Mouse (Mus musculus) small intestine, adult 2 months (tissue): ENCODE measurements around the gene Rptor. TPM values are rescaled to one million over a fixed set of nuclear protein-coding genes. Genes with fewer than 3 reads are reported as not detected.

Experiments
- H3K27ac ChIP-seq: fragments of 200-500 bp; 2 replicates; pipeline ENCODE4 v1.5.1; 2012; ENCODE audit warnings: low read depth, low read length, control low read depth, inconsistent platforms; ENCODE audit not compliant: insufficient read depth
- H3K27me3 ChIP-seq: fragments of 200-500 bp; 2 replicates; pipeline ENCODE4 v1.6.1; 2012; ENCODE audit warnings: mild to moderate bottlenecking, moderate library complexity, low read length, inconsistent platforms; ENCODE audit not compliant: control insufficient read depth, insufficient read depth
- H3K36me3 ChIP-seq: fragments of 200-500 bp; 2 replicates; pipeline ENCODE4 v1.6.1; 2012; ENCODE audit warnings: mild to moderate bottlenecking, low read length, control low read depth, inconsistent platforms; ENCODE audit not compliant: control insufficient read depth, insufficient read depth
- H3K4me1 ChIP-seq: fragments of 200-500 bp; 2 replicates; pipeline ENCODE4 v1.6.1; 2012; ENCODE audit warnings: low read length, inconsistent platforms, mixed read lengths; ENCODE audit not compliant: control insufficient read depth, insufficient read depth, insufficient read length
- H3K4me3 ChIP-seq: fragments of 200-500 bp; 2 replicates; pipeline ENCODE4 v1.5.1; 2012; ENCODE audit warnings: low read depth, mild to moderate bottlenecking, control low read depth, inconsistent platforms, low read length, moderate library complexity
- CTCF ChIP-seq: fragments of 200-500 bp; IDR thresholded peaks from 2 replicates; pipeline ENCODE4 v1.5.1; 2012; ENCODE audit warnings: low read depth, mild to moderate bottlenecking, control low read depth, inconsistent platforms, low read length, moderate library complexity, mixed read lengths; ENCODE audit not compliant: insufficient replicate concordance, insufficient read length; ENCODE audit errors: extremely low read depth
- POLR2A ChIP-seq: fragments of 200-500 bp; IDR thresholded peaks from 2 replicates; pipeline ENCODE4 v1.6.1; 2012; ENCODE audit warnings: low read depth, mild to moderate bottlenecking, control low read depth, inconsistent platforms, low read length, moderate library complexity
- WGBS: fragments of 180-500 bp; shearing (Covaris S2); methylation state at CpG from one replicate; pipeline ENCODE4 v1.1.7; 2018; 5-methylcytosine and 5-hydroxymethylcytosine counted together
- polyA plus RNA-seq: library from polyadenylated mRNA; depleted of rRNA; stranded (reverse); fragments of >200 nt; gene quantifications from 2 replicates; pipeline ENCODE4 v1.2.3, GENCODE M21; 2012

Rptor gene
- polyA plus RNA-seq, 1 experiment = 26.8 TPM

DNA sequence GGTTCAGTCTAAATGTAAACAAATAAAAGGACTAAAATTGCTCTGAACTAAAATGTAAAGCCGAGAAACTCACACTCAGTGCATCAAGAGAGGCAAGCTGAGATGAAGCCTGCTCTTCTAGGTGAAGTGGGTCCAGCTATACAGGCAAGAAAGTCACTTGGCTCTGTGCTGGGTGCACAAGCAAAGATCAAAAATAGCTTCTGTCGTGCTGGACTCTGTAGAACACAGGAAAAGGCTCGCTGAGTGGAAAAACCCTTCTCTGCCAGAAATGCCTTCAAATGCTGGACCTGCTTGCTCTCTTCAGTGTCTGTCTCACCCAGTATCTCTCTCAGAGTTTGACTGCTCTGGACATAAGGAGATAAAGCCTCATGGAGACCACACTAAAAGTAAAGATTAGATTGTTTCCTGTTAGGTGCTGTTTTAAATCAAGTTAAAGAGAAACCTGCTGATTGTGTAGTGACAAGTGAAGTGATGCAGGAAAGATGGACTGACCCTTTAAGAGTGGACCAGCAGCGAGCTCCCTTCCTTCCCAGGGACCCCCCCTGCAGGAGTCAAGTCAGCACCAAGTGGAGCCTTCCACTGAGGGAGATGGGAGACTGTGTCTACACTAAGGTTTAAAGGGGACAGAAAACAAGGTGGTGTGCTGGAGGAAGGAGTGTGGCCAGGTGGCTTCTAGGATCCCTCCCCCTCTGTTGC is 130.4 kb downstream of the Rptor start:
- Histone ChIP-seq H3K4me1 (0 out of 2 replicates have a peak, but pooled peaks cover 2% of the 10 kb centered on the region), H3K27me3 (no peaks in the 10 kb centered on the region), H3K36me3 (no peaks in the 10 kb centered on the region), H3K4me3 (no peak overlapping the region), H3K27ac (no peak overlapping the region)
- no peak for TF ChIP-seq POLR2A
- TF ChIP-seq CTCF = no peak
- 50% methylated on average over 4 of the region's 4 CpGs for WGBS

DNA sequence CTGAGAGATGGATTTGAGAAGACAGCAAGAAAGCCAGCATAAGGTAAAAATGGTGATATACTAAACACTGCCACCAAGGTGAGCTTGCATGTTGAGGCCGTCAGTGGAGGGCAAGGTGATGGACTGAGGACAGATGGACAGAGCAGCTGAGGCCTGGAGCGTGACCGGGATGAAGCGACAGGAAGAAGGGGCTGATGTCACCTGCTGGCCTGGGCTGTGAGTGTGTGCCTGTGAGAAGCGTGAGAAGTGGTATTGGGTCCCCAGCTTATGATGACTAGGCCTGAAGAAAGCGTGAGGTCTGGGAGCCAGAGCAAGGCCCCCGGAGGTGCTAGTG is 130.9 kb downstream of the Rptor start:
- Histone ChIP-seq H3K27me3 (no peaks in the 10 kb centered on the region), H3K36me3 (no peaks in the 10 kb centered on the region), H3K27ac (no peak overlapping the region), H3K4me1 (0 out of 2 replicates have a peak, but pooled peaks cover 2% of the 10 kb centered on the region), H3K4me3 (no peak overlapping the region)
- TF ChIP-seq POLR2A (no peak), CTCF (no peak)
- 97% methylated on average over 7 of the region's 7 CpGs for WGBS

DNA sequence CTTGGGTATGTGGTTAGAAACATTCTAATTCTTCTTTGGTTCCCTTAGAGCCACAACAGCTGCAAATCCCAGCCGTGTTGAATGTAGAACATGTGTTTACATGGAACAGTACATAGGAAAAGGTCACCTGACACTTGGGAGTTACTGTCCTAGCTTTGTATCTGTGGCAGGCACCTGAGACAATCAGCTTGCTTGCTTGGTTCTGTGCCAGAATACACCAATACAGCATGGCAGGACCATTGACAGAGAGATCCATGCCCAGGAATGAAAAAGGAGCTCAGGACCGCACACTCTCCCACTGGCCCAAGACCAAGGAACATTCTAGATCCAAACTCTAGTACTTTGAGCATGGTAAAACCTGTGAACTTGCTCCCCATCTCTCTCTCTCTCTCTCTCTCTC is 132.4 kb downstream of the Rptor start:
- 79% methylated on average over 2 of the region's 2 CpGs for WGBS
- no peaks in the 10 kb centered on the region for H3K36me3 ChIP-seq
- 0 out of 2 replicates have a peak, but pooled peaks cover 2% of the 10 kb centered on the region for H3K4me1 ChIP-seq
- no peak overlapping the region for H3K27ac ChIP-seq
- TF ChIP-seq POLR2A (no peak), CTCF (no peak)
- H3K4me3 ChIP-seq = no peak overlapping the region
- H3K27me3 ChIP-seq = no peaks in the 10 kb centered on the region

DNA sequence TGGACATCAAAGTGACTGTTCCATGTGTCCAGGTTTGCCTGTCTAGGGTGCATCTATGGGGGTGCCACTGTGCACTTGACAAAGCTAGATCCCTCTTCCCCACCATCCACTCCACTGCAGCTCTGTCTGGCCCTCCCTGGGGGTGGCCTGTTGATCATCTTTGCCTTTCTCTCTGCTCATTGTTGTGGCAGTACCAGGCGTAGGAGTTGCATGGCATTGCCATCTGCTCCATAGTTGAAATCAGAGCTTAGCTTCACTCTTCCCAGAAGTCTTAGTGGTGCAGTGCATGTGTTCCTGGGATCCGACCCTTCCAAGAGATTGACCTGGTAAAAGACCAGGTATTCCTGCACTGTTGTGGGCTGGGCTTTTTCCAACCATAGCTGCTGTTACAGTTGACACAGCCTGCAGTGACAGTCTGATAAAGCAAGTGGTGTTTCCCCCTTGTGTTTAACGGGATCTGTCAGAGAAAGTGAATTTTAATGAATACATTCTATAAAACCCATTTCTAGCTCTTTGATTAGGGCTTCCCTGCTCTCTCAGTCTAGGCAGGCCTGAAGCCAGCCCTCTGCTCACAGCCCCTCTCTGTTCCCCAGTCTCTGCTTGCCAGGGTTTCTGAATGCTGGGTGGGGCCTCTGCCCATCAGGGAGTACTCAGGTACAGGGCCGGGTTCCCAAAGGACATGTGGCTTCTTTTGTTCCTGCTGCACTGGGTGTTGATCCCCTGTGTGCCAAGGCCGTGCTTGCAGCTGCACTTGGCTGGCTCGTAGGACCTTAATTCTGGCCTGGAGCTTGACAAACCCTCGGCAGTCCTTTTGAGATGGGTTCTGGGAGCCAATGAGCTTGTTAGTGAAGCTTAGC is 136.5 kb downstream of the Rptor start:
- WGBS = 73% methylated on average over 7 of the region's 7 CpGs
- no peak overlapping the region for H3K4me3 ChIP-seq
- H3K27me3 ChIP-seq = no peaks in the 10 kb centered on the region
- H3K27ac ChIP-seq = no peak overlapping the region
- TF ChIP-seq POLR2A (no peak), CTCF (no peak)
- H3K36me3 ChIP-seq = peaks cover 3% of the 10 kb centered on the region
- no peaks in the 10 kb centered on the region for H3K4me1 ChIP-seq

DNA sequence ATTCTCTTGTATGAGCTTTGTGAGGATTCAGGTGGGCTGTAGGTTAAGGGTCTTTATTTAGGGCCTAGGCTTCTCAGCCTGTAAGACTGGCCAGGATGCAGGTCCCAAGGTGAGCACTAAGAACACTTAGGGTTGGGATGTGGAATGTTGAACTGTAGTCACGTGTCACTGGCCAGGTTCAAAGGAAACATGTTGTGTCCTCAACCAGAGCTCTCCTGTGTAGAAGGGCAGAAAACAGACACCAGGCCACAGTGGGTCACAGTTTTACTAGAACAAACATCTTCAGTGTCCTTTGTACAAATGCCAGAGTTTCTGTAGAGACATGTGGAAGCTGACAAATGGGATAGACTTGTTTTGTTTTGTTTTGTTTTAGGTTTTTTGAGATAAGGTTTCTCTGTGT is 138.7 kb downstream of the Rptor start:
- Histone ChIP-seq H3K4me3 (no peak overlapping the region), H3K4me1 (no peaks in the 10 kb centered on the region), H3K27me3 (no peaks in the 10 kb centered on the region), H3K27ac (no peak overlapping the region), H3K36me3 (peaks cover 3% of the 10 kb centered on the region)
- TF ChIP-seq POLR2A (no peak), CTCF (no peak)
- 94% methylated on average over 1 of the region's 1 CpGs for WGBS

DNA sequence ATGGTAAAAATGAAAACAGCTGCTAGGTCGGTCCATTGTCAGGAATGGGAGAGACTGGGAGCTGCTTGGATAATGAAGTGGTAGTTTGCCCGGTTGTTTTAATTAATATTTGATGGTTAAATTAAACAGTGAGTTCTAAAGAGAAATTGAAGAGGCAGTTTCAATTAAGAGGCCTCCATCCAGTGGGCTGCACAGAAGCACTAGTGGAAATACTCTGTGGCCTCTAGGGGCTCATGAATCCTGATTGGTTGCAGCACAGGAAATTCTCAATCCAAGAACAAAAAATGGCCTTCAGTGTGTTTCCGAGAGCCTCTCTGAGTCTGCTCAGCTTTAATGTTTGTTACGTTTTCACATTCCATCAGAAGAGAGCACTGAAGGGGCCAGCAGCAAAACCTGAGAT is 141.7 kb downstream of the Rptor start:
- TF ChIP-seq CTCF = no peak
- TF ChIP-seq POLR2A = no peak
- WGBS = 78% methylated on average over 4 of the region's 4 CpGs
- Histone ChIP-seq H3K27ac (no peak overlapping the region), H3K4me1 (no peaks in the 10 kb centered on the region), H3K4me3 (no peak overlapping the region), H3K27me3 (no peaks in the 10 kb centered on the region), H3K36me3 (peaks cover 3% of the 10 kb centered on the region)

DNA sequence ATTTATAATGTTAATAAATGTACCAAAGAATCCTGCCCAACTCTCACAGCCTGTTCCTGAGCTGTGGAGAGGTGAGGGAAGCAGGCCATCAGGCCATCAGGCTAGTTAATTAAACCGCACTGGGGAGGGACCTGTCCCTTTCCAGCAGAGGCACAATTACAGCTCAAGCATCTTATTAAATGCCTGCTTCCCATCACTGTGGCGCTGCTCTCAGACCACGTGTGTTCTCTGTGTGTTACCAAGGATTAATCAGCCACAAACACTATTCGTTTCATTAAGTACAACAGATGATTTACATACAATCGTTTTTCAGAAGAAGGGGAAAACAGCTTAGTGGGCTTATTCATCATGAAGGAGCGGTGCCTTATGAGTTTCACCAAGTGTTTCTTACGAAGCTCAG is 142.6 kb downstream of the Rptor start:
- WGBS = 93% methylated on average over 7 of the region's 7 CpGs
- TF ChIP-seq POLR2A = no peak
- Histone ChIP-seq H3K4me1 (no peaks in the 10 kb centered on the region), H3K36me3 (peaks cover 3% of the 10 kb centered on the region), H3K27me3 (no peaks in the 10 kb centered on the region), H3K27ac (no peak overlapping the region), H3K4me3 (no peak overlapping the region)
